Comparison of ENCODE assay signal across 10 mouse cellular contexts in the genomic region with DNA sequence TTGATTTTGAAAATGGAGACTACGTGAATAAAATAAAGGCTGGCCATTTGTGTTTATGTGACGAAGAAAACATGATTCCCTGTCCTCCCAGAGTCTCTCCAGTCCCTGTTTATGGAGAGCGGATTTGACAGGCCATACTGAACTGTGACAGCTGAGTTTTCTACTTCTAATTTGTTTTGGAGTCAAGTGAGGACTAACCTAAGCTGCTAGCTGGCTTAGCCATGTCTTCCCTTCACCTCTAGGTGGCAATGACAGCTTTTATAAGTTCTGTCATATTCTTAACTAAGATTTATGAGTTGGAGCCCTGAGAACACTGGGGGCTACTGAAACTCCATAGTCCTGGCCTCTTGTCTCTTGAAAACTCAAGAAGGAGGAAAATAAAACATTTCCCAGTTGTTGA. TPM values are rescaled to one million over a fixed set of nuclear protein-coding genes. Genes with fewer than 3 reads are reported as not detected.
DNase-seq lines count a peak whose midpoint lies in the region; ATAC-seq and TF ChIP-seq lines count a peak whose summit lies in the region.
"Had no signal": no experiment of that assay in that cellular context is flagged by ENCODE, and none has a peak within 500 bp of the region (broad histone marks: within the 10 kb centered on the region; RNA-seq: fewer than 3 reads in every experiment).

No protein-coding gene starts in this region.

- H3K4me1 ChIP-seq in kidney, postnatal 0 days (replicated peaks; ENCODE audit: insufficient read depth, low read length): no peaks in the 10 kb centered on the region
- no peaks in the 10 kb centered on the region for H3K4me1 ChIP-seq in kidney, embryonic 15.5 days

- no peaks in the 10 kb centered on the region for H3K9me3 ChIP-seq in kidney, postnatal 0 days (replicated peaks; ENCODE audit: low read length)
- no peaks in the 10 kb centered on the region for H3K9me3 ChIP-seq in kidney, embryonic 15.5 days (replicated peaks)
- H3K9me3 ChIP-seq: megakaryocyte, embryonic 14.5 days had no signal

- 63% methylated on average over 3 of the region's 3 CpGs for WGBS in kidney, postnatal 0 days
- WGBS in kidney, embryonic 15.5 days: 75% methylated on average over 3 of the region's 3 CpGs

- no peak overlapping the region for H3K4me3 ChIP-seq in kidney, postnatal 0 days (replicated peaks; ENCODE audit: low read depth, low read length)
- H3K4me3 ChIP-seq in kidney, embryonic 15.5 days (replicated peaks): no peak overlapping the region
- H3K4me3 ChIP-seq: megakaryocyte, embryonic 14.5 days had no signal

- no peaks in the 10 kb centered on the region for H3K27me3 ChIP-seq in kidney, postnatal 0 days (ENCODE audit: insufficient read depth, low read length)
- no peaks in the 10 kb centered on the region for H3K27me3 ChIP-seq in kidney, embryonic 15.5 days
- H3K27me3 ChIP-seq: megakaryocyte, embryonic 14.5 days had no signal

- H3K36me3 ChIP-seq in kidney, postnatal 0 days (ENCODE audit: insufficient read depth, low read length): no peaks in the 10 kb centered on the region
- peaks cover 3% of the 10 kb centered on the region; the same call in 1 of the 2 replicates for H3K36me3 ChIP-seq in kidney, embryonic 15.5 days

- no peak overlapping the region for H3K27ac ChIP-seq in kidney, postnatal 0 days
- H3K27ac ChIP-seq in kidney, embryonic 15.5 days: no peak overlapping the region

- peak; percentile 45 for DNase-seq in CD4-positive, CD25-positive, alpha-beta regulatory T cell, adult 2 months (ENCODE audit: low read depth, low spot score)
- peak; percentile 74 for DNase-seq in kidney, postnatal 0 days (ENCODE audit: low spot score)
- peak; percentile 17 to 24 for DNase-seq in B cell, adult 2 months
- peak; percentile 14 for DNase-seq in hindlimb bud, embryonic 11.5 days (ENCODE audit: extremely low spot score, low read depth, low spot score)
- DNase-seq in urinary bladder, adult 18-20 months (ENCODE audit: low spot score in 2 of 2): no peak
- DNase-seq: right cerebral cortex, postnatal 4 days had no signal

- no peak for ATAC-seq in CD4-positive, CD25-positive, alpha-beta regulatory T cell, adult 4 months
- no peak for ATAC-seq in kidney, postnatal 0 days (replicated peaks; ENCODE audit: low FRiP score, low read depth)
- no peak for ATAC-seq in kidney, embryonic 15.5 days (replicated peaks; ENCODE audit: low FRiP score)
- no peak for ATAC-seq in erythroblast, adult 5-6 weeks (replicated peaks; ENCODE audit: low FRiP score, poor library complexity, severe bottlenecking)

- no peak overlapping the region for H3K4me2 ChIP-seq in kidney, postnatal 0 days (ENCODE audit: low read length)
- no peak overlapping the region for H3K4me2 ChIP-seq in kidney, embryonic 15.5 days

- peak; percentile 66 for TF ChIP-seq CTCF in kidney, postnatal 0 days (IDR thresholded peaks at IDR 0.05; ENCODE audit: low read depth)

- H3K9ac ChIP-seq in kidney, postnatal 0 days (ENCODE audit: low read depth, low read length): no peak overlapping the region
- no peak overlapping the region for H3K9ac ChIP-seq in kidney, embryonic 15.5 days

RNA-seq across cellular contexts. Expression of a gene that starts 41.1 kb away (rescaled TPM):
- 10 to 100 TPM in 1 of 2 experiments, 1 to 10 TPM in 1; 8.3 to 11.0 TPM for polyA plus RNA-seq in CD4-positive, CD25-positive, alpha-beta regulatory T cell, adult 4 months (2017; shearing (Covaris generic))
- polyA plus RNA-seq in kidney, postnatal 0 days (2015; fragmentation: Nextera tagmentation; extraction: Ambion mirVana): 6.8 and 7.2 TPM in 2 replicates
- 13.0 and 13.2 TPM in 2 replicates for polyA plus RNA-seq in kidney, embryonic 15.5 days (2015; fragmentation: Nextera tagmentation; extraction: Ambion mirVana)
- 3.8 and 8.8 TPM in 2 replicates for total RNA-seq in erythroblast, adult 5-6 weeks (2015; ENCODE audit: low replicate concordance)
- total RNA-seq in erythroblast, adult 5-6 weeks (2017; ENCODE audit: low replicate concordance): 11.3 and 12.1 TPM in 2 replicates

RNA-seq across cellular contexts. Expression of a gene that starts 41.2 kb away (rescaled TPM):
- polyA plus RNA-seq in CD4-positive, CD25-positive, alpha-beta regulatory T cell, adult 4 months (2017; shearing (Covaris generic)): 100 to 1,000 TPM; 140 to 169 TPM
- polyA plus RNA-seq in kidney, postnatal 0 days (2015; fragmentation: Nextera tagmentation; extraction: Ambion mirVana): 111 and 122 TPM in 2 replicates
- 116 and 117 TPM in 2 replicates for polyA plus RNA-seq in kidney, embryonic 15.5 days (2015; fragmentation: Nextera tagmentation; extraction: Ambion mirVana)
- 15.0 and 22.3 TPM in 2 replicates for total RNA-seq in erythroblast, adult 5-6 weeks (2015; ENCODE audit: low replicate concordance)
- 12.8 and 23.6 TPM in 2 replicates for total RNA-seq in erythroblast, adult 5-6 weeks (2017; ENCODE audit: low replicate concordance)

Comparison
In these comparisons a context has a peak if more than half of its experiments do, and no peak if none do; other contexts are left out.
1. DNase-seq: peak in CD4-positive, CD25-positive, alpha-beta regulatory T cell, adult 2 months (single experiment), kidney, postnatal 0 days (single experiment), B cell, adult 2 months (2 of 2) and hindlimb bud, embryonic 11.5 days (single experiment); none in urinary bladder, adult 18-20 months (0 of 2).